ENCODE assay signal across 17 mouse cellular contexts in the genomic region with DNA sequence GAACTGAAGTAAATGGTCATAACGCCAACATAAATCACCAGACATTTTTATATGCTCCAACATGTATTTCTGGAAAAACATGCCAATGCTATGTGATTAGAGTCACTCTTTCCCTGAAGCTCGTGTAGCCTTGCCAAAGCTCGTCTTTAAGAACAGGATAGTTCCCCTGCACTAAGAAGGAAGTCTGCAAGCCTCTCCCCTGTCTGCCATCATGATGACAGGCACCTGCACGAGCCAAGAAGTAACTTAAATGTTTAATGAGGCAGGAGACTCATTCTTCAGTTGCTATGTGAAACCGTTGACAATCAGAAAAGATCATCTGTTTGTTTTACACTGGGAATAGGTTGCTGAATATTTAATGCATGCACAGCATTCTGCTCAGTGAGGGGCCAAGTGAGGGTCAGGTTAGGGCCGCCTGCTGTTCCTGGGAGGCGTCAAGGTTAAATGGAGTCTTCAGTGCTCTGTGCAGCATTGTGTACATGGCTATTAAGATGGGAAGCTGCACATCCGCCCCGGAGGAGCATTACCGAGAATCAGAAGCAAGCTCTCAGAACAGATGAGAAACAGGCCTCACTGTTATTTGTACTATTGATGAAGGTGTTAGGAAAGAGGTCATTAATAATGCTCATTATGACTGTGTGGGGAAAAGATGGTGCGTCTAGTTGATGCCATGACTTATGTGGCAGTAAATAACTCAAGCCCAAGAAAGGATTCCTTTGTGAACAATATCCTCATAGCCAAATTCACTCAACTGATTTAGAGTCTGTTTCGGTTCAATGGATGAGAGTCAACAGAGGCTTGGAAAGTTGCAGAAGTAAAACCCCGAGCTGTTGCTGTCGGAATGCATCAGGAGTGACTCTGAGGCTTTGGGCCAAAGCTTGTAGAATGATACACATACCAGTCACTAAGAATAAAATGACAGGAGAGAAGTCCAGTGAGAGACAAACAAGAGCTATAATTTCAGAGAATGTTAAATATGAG. TPM values are rescaled to one million over a fixed set of nuclear protein-coding genes. Genes with fewer than 3 reads are reported as not detected.
DNase-seq lines count a peak whose midpoint lies in the region; ATAC-seq and TF ChIP-seq lines count a peak whose summit lies in the region.
"Had no signal": no experiment of that assay in that cellular context is flagged by ENCODE, and none has a peak within 500 bp of the region (broad histone marks: within the 10 kb centered on the region; RNA-seq: fewer than 3 reads in every experiment).

No protein-coding gene starts in this region.

- 69% methylated on average over 14 of the region's 14 CpGs for WGBS in forebrain, embryonic 14.5 days
- whole genome bisulfite sequencing in forebrain, embryonic 15.5 days, result 60% methylated on average over 14 of the region's 14 CpGs
- 32% methylated on average over 14 of the region's 14 CpGs for WGBS in neural tube, embryonic 11.5 days
- WGBS in midbrain, embryonic 12.5 days, result 61% methylated on average over 14 of the region's 14 CpGs
- 48% methylated on average over 14 of the region's 14 CpGs for WGBS in stomach, postnatal 0 days

- H3K4me2 ChIP-seq in forebrain, embryonic 14.5 days (ENCODE audit: low read length), result no peak overlapping the region
- H3K4me2 ChIP-seq in forebrain, embryonic 15.5 days (replicated peaks), result no peak overlapping the region
- 0 out of 2 replicates have a peak overlapping the region, but pooled peaks have one; percentile 0 for H3K4me2 ChIP-seq in neural tube, embryonic 11.5 days (ENCODE audit: low read depth)
- no peak overlapping the region for H3K4me2 ChIP-seq in midbrain, embryonic 12.5 days (replicated peaks)
- H3K4me2 ChIP-seq in stomach, postnatal 0 days (replicated peaks; ENCODE audit: low read depth), result no peak overlapping the region
- H3K4me2 ChIP-seq: embryonic facial prominence, embryonic 15.5 days; liver, embryonic 15.5 days had no signal

- H3K4me3 ChIP-seq in forebrain, embryonic 14.5 days (ENCODE audit: low read depth, low read length), result no peak overlapping the region
- no peak overlapping the region for H3K4me3 ChIP-seq in forebrain, embryonic 15.5 days
- H3K4me3 ChIP-seq in neural tube, embryonic 11.5 days (ENCODE audit: low read depth, low read length), result no peak overlapping the region
- H3K4me3 ChIP-seq in midbrain, embryonic 12.5 days, result no peak overlapping the region
- no peak overlapping the region for H3K4me3 ChIP-seq in stomach, postnatal 0 days (ENCODE audit: low read depth, low read length)
- H3K4me3 ChIP-seq: embryonic facial prominence, embryonic 15.5 days; heart, embryonic 10.5 days; liver, embryonic 15.5 days had no signal

- no peaks in the 10 kb centered on the region for H3K27me3 ChIP-seq in forebrain, embryonic 14.5 days (replicated peaks; ENCODE audit: control insufficient read depth, insufficient read depth, low read length)
- no peaks in the 10 kb centered on the region for H3K27me3 ChIP-seq in forebrain, embryonic 15.5 days
- no peaks in the 10 kb centered on the region for H3K27me3 ChIP-seq in neural tube, embryonic 11.5 days (ENCODE audit: control insufficient read depth, insufficient read depth, low read length)
- H3K27me3 ChIP-seq in midbrain, embryonic 12.5 days, result no peaks in the 10 kb centered on the region
- no peaks in the 10 kb centered on the region for H3K27me3 ChIP-seq in stomach, postnatal 0 days (ENCODE audit: control insufficient read depth, insufficient read depth, low read length)
- H3K27me3 ChIP-seq: embryonic facial prominence, embryonic 15.5 days; liver, embryonic 15.5 days had no signal

- no peak overlapping the region for H3K27ac ChIP-seq in forebrain, embryonic 14.5 days (ENCODE audit: low read depth, low read length)
- H3K27ac ChIP-seq in forebrain, embryonic 15.5 days (replicated peaks), result no peak overlapping the region
- peak overlapping the region; percentile 24; the same call in 1 of the 2 replicates for H3K27ac ChIP-seq in neural tube, embryonic 11.5 days (ENCODE audit: low read depth, low read length)
- no peak overlapping the region for H3K27ac ChIP-seq in midbrain, embryonic 12.5 days (replicated peaks)
- H3K27ac ChIP-seq in stomach, postnatal 0 days (replicated peaks), result no peak overlapping the region
- H3K27ac ChIP-seq: embryonic facial prominence, embryonic 15.5 days; heart, embryonic 10.5 days; liver, embryonic 15.5 days; macrophage had no signal

- ATAC-seq in forebrain, embryonic 14.5 days, result no peak
- no peak for ATAC-seq in forebrain, embryonic 15.5 days (replicated peaks)
- ATAC-seq in neural tube, embryonic 11.5 days (ENCODE audit: insufficient read depth, low FRiP score, low TSS enrichment), result peak; percentile 89
- peak; percentile 71 for ATAC-seq in midbrain, embryonic 12.5 days (ENCODE audit: low FRiP score, low read depth)
- no peak for ATAC-seq in stomach, postnatal 0 days (ENCODE audit: low FRiP score, low TSS enrichment)

- H3K9me3 ChIP-seq in forebrain, embryonic 14.5 days (replicated peaks; ENCODE audit: control insufficient read depth, low read length), result no peaks in the 10 kb centered on the region
- no peaks in the 10 kb centered on the region for H3K9me3 ChIP-seq in forebrain, embryonic 15.5 days
- no peaks in the 10 kb centered on the region for H3K9me3 ChIP-seq in neural tube, embryonic 11.5 days (ENCODE audit: control insufficient read depth, low read length)
- no peaks in the 10 kb centered on the region for H3K9me3 ChIP-seq in midbrain, embryonic 12.5 days
- no peaks in the 10 kb centered on the region for H3K9me3 ChIP-seq in stomach, postnatal 0 days (ENCODE audit: control insufficient read depth, low read length)
- H3K9me3 ChIP-seq: embryonic facial prominence, embryonic 15.5 days; heart, embryonic 10.5 days; liver, embryonic 15.5 days had no signal

- DNase-seq in forebrain, embryonic 14.5 days (ENCODE audit: low spot score), result peak; percentile 5
- DNase-seq in neural tube, embryonic 11.5 days (ENCODE audit: low spot score), result peak; percentile 44
- DNase-seq in neural tube, embryonic 10.5 days (ENCODE audit: extremely low spot score, low spot score), result no peak
- no peak for DNase-seq in stomach, postnatal 0 days (ENCODE audit: low spot score)
- no peak for DNase-seq in gastrocnemius, postnatal 10 days
- no peak for DNase-seq in cerebellum, postnatal 10 days
- DNase-seq: adrenal gland, postnatal 25 days; cerebellum, adult 11-12 months; kidney, adult 2 months had no signal

- TF ChIP-seq CTCF in stomach, postnatal 0 days (IDR thresholded peaks at IDR 0.05; ENCODE audit: low read depth), result no peak

- no peak overlapping the region for H3K9ac ChIP-seq in forebrain, embryonic 14.5 days (ENCODE audit: low read length)
- H3K9ac ChIP-seq in forebrain, embryonic 15.5 days (replicated peaks), result no peak overlapping the region
- H3K9ac ChIP-seq in neural tube, embryonic 11.5 days (ENCODE audit: low read length), result no peak overlapping the region
- no peak overlapping the region for H3K9ac ChIP-seq in midbrain, embryonic 12.5 days (replicated peaks)
- no peak overlapping the region for H3K9ac ChIP-seq in stomach, postnatal 0 days (ENCODE audit: low read length)
- H3K9ac ChIP-seq: embryonic facial prominence, embryonic 15.5 days; liver, embryonic 15.5 days had no signal

- TF ChIP-seq EP300 in stomach, postnatal 0 days (optimal IDR thresholded peaks at IDR 0.05), result no peak

- no peaks in the 10 kb centered on the region for H3K36me3 ChIP-seq in forebrain, embryonic 14.5 days (ENCODE audit: control insufficient read depth, insufficient read depth, low read length)
- no peaks in the 10 kb centered on the region for H3K36me3 ChIP-seq in forebrain, embryonic 15.5 days
- no peaks in the 10 kb centered on the region for H3K36me3 ChIP-seq in neural tube, embryonic 11.5 days (ENCODE audit: control insufficient read depth, insufficient read depth, low read length)
- no peaks in the 10 kb centered on the region for H3K36me3 ChIP-seq in midbrain, embryonic 12.5 days
- H3K36me3 ChIP-seq in stomach, postnatal 0 days (ENCODE audit: control insufficient read depth, insufficient read depth, low read length), result no peaks in the 10 kb centered on the region
- H3K36me3 ChIP-seq: embryonic facial prominence, embryonic 15.5 days; heart, embryonic 10.5 days; liver, embryonic 15.5 days had no signal

- peaks cover 2% of the 10 kb centered on the region; the same call in 1 of the 2 replicates for H3K4me1 ChIP-seq in forebrain, embryonic 14.5 days (ENCODE audit: control insufficient read depth, insufficient read depth, low read length)
- no peaks in the 10 kb centered on the region for H3K4me1 ChIP-seq in forebrain, embryonic 15.5 days
- peaks cover 15% of the 10 kb centered on the region for H3K4me1 ChIP-seq in neural tube, embryonic 11.5 days (ENCODE audit: control insufficient read depth, insufficient read depth, low read length)
- H3K4me1 ChIP-seq in midbrain, embryonic 12.5 days, result no peaks in the 10 kb centered on the region
- H3K4me1 ChIP-seq in stomach, postnatal 0 days (replicated peaks; ENCODE audit: control insufficient read depth, insufficient read depth), result no peaks in the 10 kb centered on the region
- H3K4me1 ChIP-seq: embryonic facial prominence, embryonic 15.5 days; liver, embryonic 15.5 days had no signal

RNA-seq across cellular contexts. Expression of a gene that starts 15.7 kb away (rescaled TPM):
- polyA plus RNA-seq in forebrain, embryonic 14.5 days (2014; fragmentation: Nextera tagmentation; extraction: Ambion mirVana), result 0.44 and 0.63 TPM in 2 replicates
- 0.38 and 0.47 TPM in 2 replicates for polyA plus RNA-seq in forebrain, embryonic 15.5 days (2015; fragmentation: Nextera tagmentation; extraction: Ambion mirVana)
- 0.69 and 1.1 TPM in 2 replicates for polyA plus RNA-seq in neural tube, embryonic 11.5 days (2014; fragmentation: Nextera tagmentation; extraction: Ambion mirVana)
- 0.39 TPM in 1 of 2 replicates, not detected in the other for polyA plus RNA-seq in midbrain, embryonic 12.5 days (2016; fragmentation: Nextera tagmentation; extraction: Ambion mirVana)
- polyA plus RNA-seq in stomach, postnatal 0 days (2015; fragmentation: Nextera tagmentation; extraction: Ambion mirVana), result 3.3 and 4.2 TPM in 2 replicates
- 10 to 100 TPM; 41.4 to 47.4 TPM for total RNA-seq in gastrocnemius, postnatal 10 days (2021)
- polyA plus RNA-seq: macrophage; small intestine, adult 2 months; testis, adult 2 months had no signal

Comparison
In these comparisons a context has a peak if more than half of its experiments do, and no peak if none do; other contexts are left out.
1. DNase-seq: peak in forebrain, embryonic 14.5 days (single experiment) and neural tube, embryonic 11.5 days (single experiment); none in neural tube, embryonic 10.5 days (single experiment), stomach, postnatal 0 days (single experiment), gastrocnemius, postnatal 10 days (single experiment) and cerebellum, postnatal 10 days (0 of 2).
2. ATAC-seq: peak in neural tube, embryonic 11.5 days (single experiment) and midbrain, embryonic 12.5 days (single experiment); none in forebrain, embryonic 14.5 days (single experiment), forebrain, embryonic 15.5 days (single experiment) and stomach, postnatal 0 days (single experiment).